Mouse (Mus musculus): ENCODE measurements at regions not wholly inside any gene's neighbourhood (a gene's known extent, or its start where the extent isn't known, plus 50 kb on each side); places are given as distances from the start of the nearest gene placed in this dataset.

DNA sequence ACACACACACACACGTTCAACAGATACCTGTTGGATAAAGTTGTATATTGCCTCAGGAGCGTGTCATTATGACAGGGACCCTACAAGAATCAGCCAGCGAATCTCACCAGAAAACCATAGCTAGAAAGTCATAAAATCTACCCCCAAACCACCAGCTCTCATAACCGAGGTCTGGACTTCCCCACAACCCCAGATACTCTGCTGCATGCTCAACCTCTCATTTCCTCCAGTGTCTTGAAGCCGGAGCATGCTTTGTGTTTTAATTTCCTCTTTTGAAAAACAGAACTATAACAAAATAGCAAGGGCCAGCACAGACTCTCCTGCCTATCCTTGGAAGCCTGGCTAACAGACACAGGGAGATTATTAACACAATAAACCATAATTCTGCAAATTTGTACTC lies 597.4 kb upstream of the Sall1 start:
- DNase-seq (ENCODE audit: low spot score): no peak
- Histone ChIP-seq H3K27me3 (ENCODE audit: control insufficient read depth, insufficient read depth, low read length) (no peaks in the 10 kb centered on the region), H3K36me3 (replicated peaks; ENCODE audit: control insufficient read depth, insufficient read depth, low read length) (no peaks in the 10 kb centered on the region), H3K4me1 (ENCODE audit: control insufficient read depth, insufficient read depth) (no peaks in the 10 kb centered on the region), H3K4me3 (ENCODE audit: low read depth, low read length) (no peak overlapping the region), H3K9me3 (replicated peaks; ENCODE audit: control insufficient read depth, low read length) (no peaks in the 10 kb centered on the region), H3K4me2 (ENCODE audit: low read depth, low read length) (no peak overlapping the region), H3K9ac (replicated peaks; ENCODE audit: low read depth, low read length) (no peak overlapping the region), H3K27ac (ENCODE audit: low read depth) (no peak overlapping the region)
- no peak for ATAC-seq (ENCODE audit: insufficient read depth, low read depth)
- WGBS: 64% methylated on average over 5 of the region's 5 CpGs
- TF ChIP-seq EP300 (IDR thresholded peaks at IDR 0.05; ENCODE audit: low read depth) (no peak), CTCF (IDR thresholded peaks at IDR 0.05; ENCODE audit: low read depth) (no peak)

- Histone ChIP-seq H3K27ac (ENCODE audit: low read depth) (no peak overlapping the region), H3K4me2 (ENCODE audit: low read depth, low read length) (no peak overlapping the region), H3K9ac (replicated peaks; ENCODE audit: low read depth, low read length) (no peak overlapping the region), H3K36me3 (replicated peaks; ENCODE audit: control insufficient read depth, insufficient read depth, low read length) (no peaks in the 10 kb centered on the region), H3K4me1 (ENCODE audit: control insufficient read depth, insufficient read depth) (no peaks in the 10 kb centered on the region), H3K9me3 (replicated peaks; ENCODE audit: control insufficient read depth, low read length) (no peaks in the 10 kb centered on the region), H3K4me3 (ENCODE audit: low read depth, low read length) (no peak overlapping the region), H3K27me3 (ENCODE audit: control insufficient read depth, insufficient read depth, low read length) (no peaks in the 10 kb centered on the region)
- 89% methylated on average over 2 of the region's 2 CpGs for WGBS
- DNase-seq (ENCODE audit: low spot score): no peak
- TF ChIP-seq EP300 (IDR thresholded peaks at IDR 0.05; ENCODE audit: low read depth): no peak
- no peak for TF ChIP-seq CTCF (IDR thresholded peaks at IDR 0.05; ENCODE audit: low read depth)
- no peak for ATAC-seq (ENCODE audit: insufficient read depth, low read depth)
Observed at GRCm38 (mm10) chr8:89634864-89635263, 590.9 kb upstream of the Sall1 start.

DNA sequence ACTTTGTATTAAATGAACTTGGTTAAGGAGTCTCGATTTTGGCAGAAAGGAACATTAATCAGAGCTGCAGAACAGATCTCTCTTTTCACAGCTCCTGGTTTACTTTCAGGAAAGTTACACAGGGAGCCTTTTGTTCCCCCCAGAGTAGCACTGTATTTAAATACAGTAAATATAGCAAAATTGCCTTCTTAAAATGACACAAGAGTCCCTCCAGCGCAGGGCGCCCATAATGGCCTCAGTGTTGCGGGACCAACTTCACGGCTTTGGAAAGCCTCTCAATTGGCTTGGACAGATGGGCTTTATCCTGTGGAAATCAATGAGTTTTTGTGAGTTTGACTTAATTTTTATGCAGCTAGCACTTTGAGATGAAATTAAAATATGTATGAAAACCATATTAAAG lies 588.3 kb upstream of the Sall1 start:
- H3K4me2 ChIP-seq (ENCODE audit: low read depth, low read length): no peak overlapping the region
- H3K9me3 ChIP-seq (replicated peaks; ENCODE audit: control insufficient read depth, low read length): no peaks in the 10 kb centered on the region
- no peak overlapping the region for H3K27ac ChIP-seq (ENCODE audit: low read depth)
- H3K4me3 ChIP-seq (ENCODE audit: low read depth, low read length): no peak overlapping the region
- no peaks in the 10 kb centered on the region for H3K36me3 ChIP-seq (replicated peaks; ENCODE audit: control insufficient read depth, insufficient read depth, low read length)
- no peak overlapping the region for H3K9ac ChIP-seq (replicated peaks; ENCODE audit: low read depth, low read length)
- TF ChIP-seq CTCF (IDR thresholded peaks at IDR 0.05; ENCODE audit: low read depth): no peak
- no peak for TF ChIP-seq EP300 (IDR thresholded peaks at IDR 0.05; ENCODE audit: low read depth)
- no peaks in the 10 kb centered on the region for H3K4me1 ChIP-seq (ENCODE audit: control insufficient read depth, insufficient read depth)
- no peak for ATAC-seq (ENCODE audit: insufficient read depth, low read depth)
- no peaks in the 10 kb centered on the region for H3K27me3 ChIP-seq (ENCODE audit: control insufficient read depth, insufficient read depth, low read length)
- DNase-seq (ENCODE audit: low spot score): no peak
- WGBS: 82% methylated on average over 5 of the region's 5 CpGs

GRCm38 (mm10) chr8:89630540-89630939 lies 586.6 kb upstream of the Sall1 start:
- Histone ChIP-seq H3K4me1 (ENCODE audit: control insufficient read depth, insufficient read depth) (no peaks in the 10 kb centered on the region), H3K4me2 (ENCODE audit: low read depth, low read length) (no peak overlapping the region), H3K36me3 (replicated peaks; ENCODE audit: control insufficient read depth, insufficient read depth, low read length) (no peaks in the 10 kb centered on the region), H3K9ac (replicated peaks; ENCODE audit: low read depth, low read length) (no peak overlapping the region), H3K4me3 (ENCODE audit: low read depth, low read length) (no peak overlapping the region), H3K27me3 (ENCODE audit: control insufficient read depth, insufficient read depth, low read length) (no peaks in the 10 kb centered on the region), H3K27ac (ENCODE audit: low read depth) (no peak overlapping the region), H3K9me3 (replicated peaks; ENCODE audit: control insufficient read depth, low read length) (no peaks in the 10 kb centered on the region)
- no peak for ATAC-seq (ENCODE audit: insufficient read depth, low read depth)
- TF ChIP-seq EP300 (IDR thresholded peaks at IDR 0.05; ENCODE audit: low read depth) (no peak), CTCF (IDR thresholded peaks at IDR 0.05; ENCODE audit: low read depth) (peak; percentile 14; the same call in 1 of the 2 replicates)
- 78% methylated on average over 3 of the region's 3 CpGs for WGBS
- no peak for DNase-seq (ENCODE audit: low spot score)

DNA sequence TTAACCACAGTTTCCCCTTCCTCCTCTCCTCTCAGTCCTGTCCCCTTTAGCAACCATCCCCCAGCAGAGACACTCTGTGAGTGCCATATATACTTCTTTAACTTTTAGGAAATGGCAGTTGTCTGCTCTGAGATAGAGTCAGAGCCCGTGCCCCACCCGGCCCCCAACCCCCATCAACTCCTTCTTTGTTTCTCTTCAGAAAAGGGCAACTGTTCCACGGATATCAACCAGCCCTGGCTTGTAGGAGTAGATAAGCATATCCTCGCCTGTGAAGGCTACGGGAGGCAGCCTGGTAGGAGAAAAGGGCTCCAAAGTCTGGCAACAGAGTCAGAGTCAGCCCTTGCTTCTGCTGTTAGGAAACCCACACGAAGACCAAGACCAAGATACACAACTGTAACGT lies 574.1 kb upstream of the Sall1 start:
- H3K4me3 ChIP-seq (ENCODE audit: low read depth, low read length): no peak overlapping the region
- WGBS: 35% methylated on average over 7 of the region's 7 CpGs
- no peaks in the 10 kb centered on the region for H3K27me3 ChIP-seq (ENCODE audit: control insufficient read depth, insufficient read depth, low read length)
- H3K9me3 ChIP-seq (replicated peaks; ENCODE audit: control insufficient read depth, low read length): no peaks in the 10 kb centered on the region; the same call in 1 of the 2 replicates
- no peaks in the 10 kb centered on the region for H3K4me1 ChIP-seq (ENCODE audit: control insufficient read depth, insufficient read depth)
- DNase-seq (ENCODE audit: low spot score): no peak
- no peak overlapping the region for H3K27ac ChIP-seq (ENCODE audit: low read depth)
- ATAC-seq (ENCODE audit: insufficient read depth, low read depth): no peak
- H3K36me3 ChIP-seq (replicated peaks; ENCODE audit: control insufficient read depth, insufficient read depth, low read length): no peaks in the 10 kb centered on the region
- no peak overlapping the region for H3K4me2 ChIP-seq (ENCODE audit: low read depth, low read length)
- TF ChIP-seq EP300 (IDR thresholded peaks at IDR 0.05; ENCODE audit: low read depth) (no peak), CTCF (IDR thresholded peaks at IDR 0.05; ENCODE audit: low read depth) (no peak)
- H3K9ac ChIP-seq (replicated peaks; ENCODE audit: low read depth, low read length): no peak overlapping the region

DNA sequence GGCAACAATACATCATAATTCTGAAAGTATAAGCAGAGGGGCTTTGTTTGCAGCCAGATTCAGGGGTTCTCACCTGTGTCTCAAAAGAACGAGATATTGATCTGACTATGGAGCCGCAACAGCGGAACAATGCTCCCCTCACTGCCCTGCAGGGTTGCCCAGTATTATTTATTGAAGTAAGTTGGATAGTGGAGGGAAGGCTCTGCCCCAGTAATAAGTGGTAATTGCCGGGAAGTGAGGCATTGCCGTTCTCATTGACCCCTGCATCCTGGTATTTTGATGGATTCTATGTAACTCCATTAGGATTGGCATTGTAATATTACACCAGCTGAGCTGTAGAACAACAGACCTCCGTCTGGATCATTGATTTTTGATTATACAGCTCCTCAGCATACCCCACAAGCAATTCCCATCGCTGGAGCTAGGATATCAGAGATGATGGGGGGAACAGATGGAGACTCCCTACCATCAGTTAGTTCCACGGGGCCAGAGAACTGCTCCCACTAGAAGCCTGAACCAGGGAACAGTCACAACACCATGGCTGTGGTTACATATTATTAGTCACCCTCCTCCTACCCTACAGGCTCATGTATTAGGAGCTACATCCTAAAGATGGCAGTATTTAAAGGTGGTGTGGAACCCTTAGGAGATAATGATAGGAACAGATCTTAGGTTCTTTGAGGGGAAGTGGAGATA lies 572.0 kb upstream of the Sall1 start:
- Histone ChIP-seq H3K9ac (replicated peaks; ENCODE audit: low read depth, low read length) (no peak overlapping the region), H3K27ac (ENCODE audit: low read depth) (no peak overlapping the region), H3K4me3 (ENCODE audit: low read depth, low read length) (no peak overlapping the region), H3K9me3 (replicated peaks; ENCODE audit: control insufficient read depth, low read length) (no peaks in the 10 kb centered on the region; the same call in 1 of the 2 replicates), H3K4me2 (ENCODE audit: low read depth, low read length) (no peak overlapping the region), H3K27me3 (ENCODE audit: control insufficient read depth, insufficient read depth, low read length) (no peaks in the 10 kb centered on the region), H3K4me1 (ENCODE audit: control insufficient read depth, insufficient read depth) (no peaks in the 10 kb centered on the region), H3K36me3 (replicated peaks; ENCODE audit: control insufficient read depth, insufficient read depth, low read length) (no peaks in the 10 kb centered on the region)
- no peak for DNase-seq (ENCODE audit: low spot score)
- TF ChIP-seq EP300 (IDR thresholded peaks at IDR 0.05; ENCODE audit: low read depth) (no peak), CTCF (IDR thresholded peaks at IDR 0.05; ENCODE audit: low read depth) (no peak)
- WGBS: 81% methylated on average over 8 of the region's 8 CpGs
- no peak for ATAC-seq (ENCODE audit: insufficient read depth, low read depth)

All from heart, postnatal 0 days (tissue).